Mouse (Mus musculus): ENCODE data around the gene Gm4869. TPM values are rescaled to one million over a fixed set of nuclear protein-coding genes. Genes with fewer than 3 reads are reported as not detected.

The Gm4869 gene
- polyA plus RNA-seq (2015; fragmentation: Nextera tagmentation; extraction: Ambion mirVana), result not detected in 2 replicates

- 90% methylated on average over 5 of the region's 5 CpGs for WGBS
- no peak within 1 kb of the TSS for H3K4me3 ChIP-seq
- peaks cover 33% of the 10 kb centered on the region for H3K36me3 ChIP-seq (replicated peaks)
Observed at GRCm38 (mm10) chr5:140445345-140445744, at the start of gene Gm4869. Gene Gm4869, plus strand, starts transcription at chr5:140445645.

GRCm38 (mm10) chr5:140396166-140396940 lies 49.1 kb upstream of the Gm4869 start:
- no peak overlapping the region for H3K27ac ChIP-seq
- H3K36me3 ChIP-seq (replicated peaks), result no peaks in the 10 kb centered on the region
- H3K4me3 ChIP-seq, result no peak overlapping the region
- no peak overlapping the region for H3K9ac ChIP-seq
- WGBS, result 63% methylated on average over 8 of the region's 8 CpGs
- no peaks in the 10 kb centered on the region for H3K4me1 ChIP-seq
- H3K27me3 ChIP-seq (replicated peaks), result no peaks in the 10 kb centered on the region
- H3K9me3 ChIP-seq, result no peaks in the 10 kb centered on the region
- H3K4me2 ChIP-seq, result no peak overlapping the region
- ATAC-seq (replicated peaks), result no peak

More at GRCm38 (mm10) chr5:140445345-140445744, at the start of gene Gm4869:
- Histone ChIP-seq H3K9me3 (no peaks in the 10 kb centered on the region), H3K27ac (no peak within 1 kb of the TSS), H3K4me2 (no peak within 1 kb of the TSS), H3K4me1 (no peaks in the 10 kb centered on the region), H3K27me3 (replicated peaks) (no peaks in the 10 kb centered on the region), H3K9ac (no peak within 1 kb of the TSS)
- no peak for ATAC-seq (replicated peaks)

GRCm38 (mm10) chr5:140402640-140403270 lies 42.7 kb upstream of the Gm4869 start:
- H3K36me3 ChIP-seq (replicated peaks), result no peaks in the 10 kb centered on the region
- no peak for ATAC-seq (replicated peaks)
- 90% methylated on average over 4 of the region's 4 CpGs for WGBS

GRCm38 (mm10) chr5:140405126-140405525 lies 40.3 kb upstream of the Gm4869 start:
- H3K36me3 ChIP-seq (replicated peaks), result no peaks in the 10 kb centered on the region
- H3K9ac ChIP-seq, result no peak overlapping the region
- ATAC-seq (replicated peaks), result no peak
- H3K4me1 ChIP-seq, result no peaks in the 10 kb centered on the region
- H3K4me2 ChIP-seq, result no peak overlapping the region
- H3K27me3 ChIP-seq (replicated peaks), result no peaks in the 10 kb centered on the region
- H3K4me3 ChIP-seq, result no peak overlapping the region
- 82% methylated on average over 6 of the region's 6 CpGs for WGBS
- H3K9me3 ChIP-seq, result no peaks in the 10 kb centered on the region
- no peak overlapping the region for H3K27ac ChIP-seq

More at GRCm38 (mm10) chr5:140402640-140403270, 42.7 kb upstream of the Gm4869 start:
- H3K4me1 ChIP-seq, result no peaks in the 10 kb centered on the region
- H3K9ac ChIP-seq, result no peak overlapping the region
- H3K9me3 ChIP-seq, result no peaks in the 10 kb centered on the region
- H3K27ac ChIP-seq, result no peak overlapping the region
- no peaks in the 10 kb centered on the region for H3K27me3 ChIP-seq (replicated peaks)
- H3K4me3 ChIP-seq, result no peak overlapping the region
- H3K4me2 ChIP-seq, result no peak overlapping the region

- H3K9ac ChIP-seq, result no peak overlapping the region
- no peaks in the 10 kb centered on the region for H3K36me3 ChIP-seq (replicated peaks)
- WGBS, result 78% methylated on average over 6 of the region's 6 CpGs
- no peak overlapping the region for H3K4me3 ChIP-seq
- H3K4me1 ChIP-seq, result no peaks in the 10 kb centered on the region
- H3K4me2 ChIP-seq, result no peak overlapping the region
- H3K27me3 ChIP-seq (replicated peaks), result no peaks in the 10 kb centered on the region
- no peaks in the 10 kb centered on the region for H3K9me3 ChIP-seq
- no peak overlapping the region for H3K27ac ChIP-seq
- no peak for ATAC-seq (replicated peaks)
Observed at GRCm38 (mm10) chr5:140406666-140407065, 38.8 kb upstream of the Gm4869 start.

- H3K9me3 ChIP-seq, result no peaks in the 10 kb centered on the region
- no peak overlapping the region for H3K9ac ChIP-seq
- no peaks in the 10 kb centered on the region for H3K36me3 ChIP-seq (replicated peaks)
- no peak overlapping the region for H3K27ac ChIP-seq
- no peaks in the 10 kb centered on the region for H3K27me3 ChIP-seq (replicated peaks)
- no peaks in the 10 kb centered on the region for H3K4me1 ChIP-seq
- H3K4me3 ChIP-seq, result no peak overlapping the region
- no peak for ATAC-seq (replicated peaks)
- no peak overlapping the region for H3K4me2 ChIP-seq
Observed at GRCm38 (mm10) chr5:140408801-140409200, 36.6 kb upstream of the Gm4869 start.

GRCm38 (mm10) chr5:140411339-140411738 lies 34.1 kb upstream of the Gm4869 start:
- no peak overlapping the region for H3K27ac ChIP-seq
- ATAC-seq (replicated peaks), result no peak
- no peak overlapping the region for H3K9ac ChIP-seq
- WGBS, result 43% methylated on average over 8 of the region's 8 CpGs
- no peaks in the 10 kb centered on the region for H3K4me1 ChIP-seq
- no peak overlapping the region for H3K4me3 ChIP-seq
- H3K4me2 ChIP-seq, result no peak overlapping the region
- no peaks in the 10 kb centered on the region for H3K27me3 ChIP-seq (replicated peaks)
- no peaks in the 10 kb centered on the region for H3K36me3 ChIP-seq (replicated peaks)
- no peaks in the 10 kb centered on the region for H3K9me3 ChIP-seq

- Histone ChIP-seq H3K36me3 (replicated peaks) (no peaks in the 10 kb centered on the region), H3K9me3 (no peaks in the 10 kb centered on the region), H3K27ac (no peak overlapping the region), H3K4me2 (no peak overlapping the region), H3K27me3 (replicated peaks) (no peaks in the 10 kb centered on the region), H3K9ac (no peak overlapping the region), H3K4me1 (peaks cover 4% of the 10 kb centered on the region; the same call in 1 of the 2 replicates), H3K4me3 (no peak overlapping the region)
- 71% methylated on average over 4 of the region's 4 CpGs for WGBS
- no peak for ATAC-seq (replicated peaks)
Observed at GRCm38 (mm10) chr5:140414647-140415046, 30.8 kb upstream of the Gm4869 start.

- Histone ChIP-seq H3K4me3 (peak overlapping the region; percentile 80), H3K27me3 (replicated peaks) (no peaks in the 10 kb centered on the region), H3K4me2 (peak overlapping the region; percentile 82), H3K36me3 (replicated peaks) (no peaks in the 10 kb centered on the region), H3K9ac (peak overlapping the region; percentile 87), H3K4me1 (peaks cover 29% of the 10 kb centered on the region), H3K9me3 (no peaks in the 10 kb centered on the region), H3K27ac (peak overlapping the region; percentile 94)
- ATAC-seq (replicated peaks), result peak; percentile 34; the same call in 1 of the 2 replicates
- under 1% methylated on average over 12 of the region's 12 CpGs for WGBS
Observed at GRCm38 (mm10) chr5:140418106-140418488, 27.3 kb upstream of the Gm4869 start.

- under 1% methylated on average over 65 of the region's 65 CpGs for WGBS
- Histone ChIP-seq H3K4me2 (peak within 1 kb of the TSS; percentile 82), H3K9me3 (no peaks in the 10 kb centered on the region), H3K27ac (peak within 1 kb of the TSS; percentile 94), H3K27me3 (replicated peaks) (no peaks in the 10 kb centered on the region), H3K4me3 (peak within 1 kb of the TSS; percentile 80), H3K4me1 (peaks cover 29% of the 10 kb centered on the region), H3K9ac (peak within 1 kb of the TSS; percentile 87), H3K36me3 (replicated peaks) (no peaks in the 10 kb centered on the region)
- peak; percentile 93 for ATAC-seq (replicated peaks)
Observed at GRCm38 (mm10) chr5:140418489-140419441, 26.7 kb upstream of the Gm4869 start, which contains the start of gene Eif3b. Gene Eif3b, plus strand, starts transcription at chr5:140419328.

GRCm38 (mm10) chr5:140419442-140420080 lies 25.9 kb upstream of the Gm4869 start:
- Histone ChIP-seq H3K4me3 (peak overlapping the region; percentile 80), H3K4me1 (peaks cover 29% of the 10 kb centered on the region), H3K4me2 (peak overlapping the region; percentile 82), H3K9me3 (no peaks in the 10 kb centered on the region), H3K27ac (peak overlapping the region; percentile 94), H3K36me3 (replicated peaks) (no peaks in the 10 kb centered on the region), H3K27me3 (replicated peaks) (no peaks in the 10 kb centered on the region), H3K9ac (peak overlapping the region; percentile 87)
- under 1% methylated on average over 48 of the region's 62 CpGs for WGBS
- peak; percentile 34 for ATAC-seq (replicated peaks)
